Mouse (Mus musculus): ENCODE measurements around the gene Cep112. TPM values are rescaled to one million over a fixed set of nuclear protein-coding genes. Genes with fewer than 3 reads are reported as not detected.

Gene Cep112
- total RNA-seq (2014; fragmentation: Nextera tagmentation) (5.0 TPM in 1 of 2 replicates, not detected in the other), total RNA-seq (2017) (not detected in 2 replicates)

DNA sequence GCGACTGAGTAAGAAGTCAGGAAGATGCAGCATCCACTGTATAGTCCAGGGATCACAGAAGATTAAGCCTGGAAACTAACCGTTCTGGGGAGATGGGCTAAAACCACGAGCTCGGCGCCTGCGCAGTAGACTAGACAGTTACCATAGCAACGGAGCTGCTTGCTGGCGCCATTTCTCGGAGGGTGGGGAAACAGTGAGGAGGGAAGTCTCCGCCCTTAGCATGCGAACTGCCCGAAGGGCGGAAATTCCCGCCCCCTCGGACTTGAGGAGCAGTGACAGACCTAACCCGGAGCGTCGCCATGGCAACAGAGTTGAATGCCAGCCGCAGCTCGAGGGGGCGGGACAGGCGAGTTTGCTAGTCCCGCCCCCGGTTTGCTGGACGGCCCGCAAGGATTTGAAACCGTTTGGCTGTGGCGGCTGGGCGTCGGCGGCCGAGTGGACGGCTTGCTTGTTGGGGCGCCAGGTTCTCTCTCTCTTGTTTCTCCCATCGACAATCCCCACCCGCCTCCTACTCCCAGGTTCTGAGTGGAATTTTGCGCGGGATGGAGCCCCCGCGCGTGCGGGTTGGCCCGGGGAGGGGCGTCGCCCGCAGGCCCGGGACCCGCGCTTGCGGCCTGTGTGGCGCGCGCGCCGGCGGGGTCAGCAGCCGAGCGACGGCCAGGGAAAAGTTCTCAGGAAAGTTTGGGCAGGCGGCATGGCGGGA is at the start of gene Cep112:
Gene Cep112, plus strand, starts transcription at position 304 of the 703 bp plus-strand sequence.
- peak; percentile 98 for ATAC-seq (replicated peaks; ENCODE audit: poor library complexity, severe bottlenecking)

DNA sequence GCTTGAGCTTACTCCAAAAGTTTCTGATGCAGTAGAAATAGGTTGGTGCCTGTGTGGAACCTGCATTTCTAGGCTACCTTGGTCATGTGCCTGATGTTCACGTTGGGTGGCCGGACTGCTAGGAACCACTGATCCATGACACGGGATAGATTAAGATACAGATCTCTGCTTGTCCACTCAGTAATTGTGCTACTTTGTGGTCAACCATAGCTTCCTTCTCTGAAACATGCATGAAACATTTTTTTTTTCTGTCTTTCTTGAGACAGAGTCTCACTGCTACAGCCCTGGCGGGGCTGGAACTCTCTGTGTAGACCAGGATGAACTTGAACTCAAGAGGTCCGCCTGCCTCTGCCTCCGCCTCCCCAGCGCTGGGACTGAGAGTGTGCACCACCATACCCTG is 48.2 kb upstream of the Cep112 start:
- ATAC-seq (replicated peaks; ENCODE audit: poor library complexity, severe bottlenecking): no peak

DNA sequence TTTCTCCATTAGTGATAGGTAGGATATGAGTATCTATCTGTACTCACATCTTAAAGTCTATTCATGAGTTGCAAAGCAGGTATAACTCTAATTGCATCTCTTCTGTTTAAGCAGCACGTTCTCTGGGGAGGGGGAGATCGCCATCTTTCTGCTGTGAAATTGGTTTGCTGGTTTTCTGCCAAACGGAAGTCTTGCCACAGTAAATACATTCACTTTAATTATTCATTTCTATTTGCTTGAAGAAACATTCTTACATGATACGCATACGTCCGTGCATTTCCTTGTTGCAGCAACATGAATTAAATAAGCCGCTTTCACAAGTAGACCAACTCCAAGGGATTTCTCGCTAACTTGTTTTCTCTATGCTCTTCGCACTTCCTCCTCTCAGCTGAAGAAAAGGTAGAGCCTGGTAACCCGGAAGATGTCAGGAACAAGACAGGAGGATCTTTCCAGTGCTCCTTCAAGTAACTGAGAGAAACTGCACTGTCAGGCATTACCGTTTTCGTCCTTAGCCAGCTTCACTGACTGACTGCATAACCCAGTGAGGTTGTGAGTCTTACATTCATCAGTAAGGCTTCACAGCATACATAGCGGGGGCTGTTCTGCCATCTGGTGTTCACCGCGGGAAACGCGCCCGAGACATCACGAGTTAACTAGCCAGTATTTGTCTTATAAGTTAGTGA is 47.2 kb upstream of the Cep112 start:
- ATAC-seq (replicated peaks; ENCODE audit: poor library complexity, severe bottlenecking): peak; percentile 94

DNA sequence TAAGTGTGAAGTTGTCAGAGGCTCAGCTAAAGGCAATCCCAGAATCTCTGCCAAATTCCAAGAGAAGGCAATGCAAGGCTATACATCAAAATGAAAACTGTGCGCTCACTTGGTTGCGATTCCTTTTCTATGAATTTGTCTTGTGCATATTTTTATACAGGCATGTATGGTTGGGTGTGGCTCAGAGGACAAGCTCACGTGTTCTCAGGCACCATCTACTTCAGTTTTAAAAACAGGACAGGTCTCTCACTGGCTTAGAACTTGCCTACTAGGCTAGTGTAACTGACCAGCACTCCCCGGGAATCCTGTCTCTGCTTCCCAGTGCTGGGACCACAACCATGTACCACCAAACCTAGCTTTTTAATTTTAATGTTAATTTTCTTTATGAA is 46.6 kb upstream of the Cep112 start:
- no peak for ATAC-seq (replicated peaks; ENCODE audit: poor library complexity, severe bottlenecking)

DNA sequence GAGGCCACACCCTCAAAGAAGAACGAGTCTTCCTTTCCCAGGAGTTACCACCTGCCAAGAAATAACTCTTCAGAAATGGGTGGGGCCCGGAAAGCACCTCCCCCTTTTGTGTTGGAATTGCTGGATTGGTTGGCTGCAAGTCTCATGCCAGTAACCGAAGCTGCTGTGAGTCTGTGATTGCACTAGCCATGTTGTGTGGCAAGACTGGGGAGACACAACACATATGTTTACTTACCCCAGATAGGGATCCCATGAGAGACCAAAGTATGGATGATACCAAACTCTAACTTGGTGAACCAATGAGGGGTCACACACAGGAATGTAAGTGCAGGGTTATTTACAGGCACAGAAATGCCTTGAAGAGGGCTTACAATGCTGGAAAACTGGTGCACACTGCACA is 42.3 kb upstream of the Cep112 start:
- ATAC-seq (replicated peaks; ENCODE audit: poor library complexity, severe bottlenecking): no peak

DNA sequence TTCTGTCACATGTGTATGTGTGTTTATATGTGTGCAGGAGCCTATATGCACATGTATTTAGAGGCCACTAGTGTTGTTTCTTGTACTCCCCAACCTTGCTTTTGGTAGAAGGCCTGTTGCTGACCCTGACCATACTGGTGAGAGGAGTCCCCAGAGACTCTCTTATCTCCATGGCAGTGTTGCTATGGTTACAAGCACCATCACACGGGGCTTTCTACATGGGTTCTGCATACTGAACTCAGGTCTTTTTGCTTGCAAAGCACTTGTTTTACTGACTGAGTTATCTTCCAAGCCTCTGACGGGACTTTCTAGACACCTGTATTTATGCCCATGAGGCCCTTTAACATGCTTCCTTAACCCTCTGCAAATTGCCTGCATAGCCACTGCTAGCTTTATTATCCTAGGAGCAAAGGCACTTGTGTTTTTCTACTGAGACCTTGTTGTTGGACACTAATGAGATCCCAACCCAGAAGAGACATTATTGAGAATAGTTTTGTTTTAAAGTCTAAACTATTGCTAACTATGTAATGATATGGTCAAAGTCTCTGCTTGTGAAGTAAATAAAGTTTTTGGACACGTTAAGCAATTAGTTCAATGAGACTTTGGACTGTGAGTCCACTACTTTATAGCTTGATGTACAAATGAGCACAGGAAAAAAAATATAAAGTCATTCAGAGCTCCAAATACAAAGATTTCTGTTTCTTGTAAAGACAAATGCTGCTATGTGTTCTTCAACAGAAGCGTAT is 39.9 kb upstream of the Cep112 start:
- ATAC-seq (replicated peaks; ENCODE audit: poor library complexity, severe bottlenecking): no peak

DNA sequence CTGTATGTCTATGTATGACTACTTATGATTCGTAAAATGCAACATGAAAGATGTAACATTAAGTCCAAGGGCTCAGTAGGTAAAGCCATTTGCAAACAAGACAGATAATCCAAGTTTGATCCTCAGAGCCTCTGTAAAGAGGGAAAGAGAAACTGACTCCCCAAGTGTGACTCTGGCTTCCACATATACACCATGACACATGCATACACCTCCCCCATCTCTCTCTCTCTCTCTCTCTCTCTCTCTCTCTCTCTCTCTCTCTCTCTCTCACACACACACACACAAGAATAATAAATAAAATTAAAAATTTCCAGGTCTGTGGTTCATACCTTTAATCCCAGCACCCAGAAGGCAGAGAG is 39.3 kb upstream of the Cep112 start:
- no peak for ATAC-seq (replicated peaks; ENCODE audit: poor library complexity, severe bottlenecking)

DNA sequence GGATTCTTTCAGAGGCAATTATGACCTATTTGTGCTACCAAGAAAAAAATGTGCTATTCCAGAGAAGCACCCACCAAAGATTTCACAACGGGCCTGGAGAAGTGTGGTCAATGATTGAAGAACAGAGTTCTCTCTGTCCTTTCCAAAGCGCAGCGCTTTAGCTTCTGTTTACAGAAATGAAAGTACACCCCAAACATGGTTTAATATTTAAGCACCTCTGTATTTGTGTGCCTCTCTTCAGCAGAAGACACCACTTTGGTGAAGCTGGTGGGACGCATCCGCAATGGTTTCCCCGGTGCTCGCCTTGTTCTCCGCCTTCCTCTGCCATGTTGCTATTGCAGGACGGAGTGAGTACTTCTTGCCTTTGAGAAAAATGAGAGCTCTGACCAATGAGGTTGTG is 29.9 kb upstream of the Cep112 start:
- no peak for ATAC-seq (replicated peaks; ENCODE audit: poor library complexity, severe bottlenecking)

DNA sequence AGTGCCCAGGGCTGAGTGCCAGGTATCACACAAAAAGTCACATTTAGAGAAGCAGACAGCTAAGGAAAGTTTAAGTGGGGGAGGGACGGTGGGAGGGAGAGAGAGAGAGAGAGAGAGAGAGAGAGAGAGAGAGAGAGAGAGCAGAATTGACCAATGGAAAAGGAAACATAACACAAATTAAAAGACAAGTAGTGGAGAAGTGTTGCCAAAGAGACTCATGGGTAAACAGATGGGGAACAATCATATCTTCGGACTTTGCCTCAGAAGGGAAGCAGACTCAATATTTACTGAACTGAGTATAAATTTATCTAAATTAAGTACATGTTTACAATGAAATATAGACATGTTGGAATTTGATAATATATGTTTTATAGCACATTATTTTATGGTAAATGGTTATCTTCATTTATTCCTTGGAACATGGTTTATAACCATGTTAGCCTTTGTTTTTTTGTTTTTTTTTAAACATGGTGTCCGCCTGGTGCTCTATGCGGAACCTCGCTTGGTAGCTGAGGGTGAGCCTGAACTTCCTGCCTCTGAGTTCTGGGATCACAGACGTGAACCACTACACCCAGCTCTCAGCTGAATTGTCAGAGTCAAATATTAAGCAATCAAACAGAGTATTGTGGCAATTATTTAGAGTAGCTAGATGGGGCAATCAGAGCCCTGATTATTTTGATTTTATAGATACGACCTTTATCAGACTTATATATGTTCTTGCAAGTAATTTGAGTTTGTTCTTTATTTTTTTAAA is 28.7 kb upstream of the Cep112 start:
- no peak for ATAC-seq (replicated peaks; ENCODE audit: poor library complexity, severe bottlenecking)

DNA sequence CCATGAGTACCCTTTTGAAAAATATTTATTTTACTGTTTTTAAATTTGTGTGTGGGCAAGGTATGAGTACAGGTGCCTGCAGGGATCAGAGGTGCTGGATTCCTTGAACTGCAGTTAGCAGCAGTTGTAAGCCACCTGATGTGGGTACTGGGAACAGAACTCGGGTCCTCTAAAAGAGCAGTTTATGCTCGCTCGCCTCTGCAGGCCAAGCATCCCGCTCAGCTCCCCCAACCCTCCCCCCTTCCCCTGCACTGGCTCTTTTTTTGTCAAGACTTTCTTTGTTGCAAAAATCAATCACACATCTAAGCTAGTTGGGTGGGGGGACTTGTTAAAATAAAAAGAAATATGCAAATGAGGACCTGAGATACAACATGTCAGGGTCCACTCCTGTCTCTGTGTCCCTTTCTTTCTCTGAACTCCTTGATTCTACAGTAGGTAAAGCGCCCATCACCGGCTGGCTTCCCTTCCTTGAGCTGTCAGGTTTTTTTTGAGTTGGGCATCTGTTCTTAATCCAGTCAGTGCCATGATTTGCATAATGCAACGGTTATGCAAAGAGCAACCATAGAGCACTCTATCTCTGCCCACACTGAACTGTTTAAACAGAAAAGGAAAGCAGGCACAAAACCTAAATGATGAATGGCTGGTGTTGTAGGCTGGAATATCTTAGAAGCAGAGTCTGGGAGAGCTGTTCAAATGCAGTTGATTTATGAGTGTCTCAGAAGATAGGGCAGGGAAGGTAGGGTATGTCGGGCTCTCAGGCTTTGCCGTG is 14.9 kb upstream of the Cep112 start:
- ATAC-seq (replicated peaks; ENCODE audit: poor library complexity, severe bottlenecking): no peak

DNA sequence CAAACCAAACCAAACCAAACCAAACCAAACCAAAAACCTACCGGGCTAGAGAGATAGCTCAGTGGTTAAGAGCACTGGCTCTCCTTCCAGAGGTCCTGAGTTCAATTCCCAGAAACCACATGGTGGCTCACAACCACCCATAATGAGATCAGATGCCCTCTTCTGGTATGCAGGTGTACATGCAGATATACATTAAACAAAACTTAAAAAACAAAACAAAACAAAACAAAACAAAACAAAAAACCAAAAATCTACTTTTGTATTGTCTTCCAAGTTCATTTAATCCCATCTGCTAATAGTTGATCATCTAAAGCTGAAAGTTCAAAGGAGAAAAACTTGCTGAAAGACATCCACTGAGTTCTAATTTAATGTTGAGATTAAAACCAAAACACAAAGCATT is 8.6 kb upstream of the Cep112 start:
- no peak for ATAC-seq (replicated peaks; ENCODE audit: poor library complexity, severe bottlenecking)

DNA sequence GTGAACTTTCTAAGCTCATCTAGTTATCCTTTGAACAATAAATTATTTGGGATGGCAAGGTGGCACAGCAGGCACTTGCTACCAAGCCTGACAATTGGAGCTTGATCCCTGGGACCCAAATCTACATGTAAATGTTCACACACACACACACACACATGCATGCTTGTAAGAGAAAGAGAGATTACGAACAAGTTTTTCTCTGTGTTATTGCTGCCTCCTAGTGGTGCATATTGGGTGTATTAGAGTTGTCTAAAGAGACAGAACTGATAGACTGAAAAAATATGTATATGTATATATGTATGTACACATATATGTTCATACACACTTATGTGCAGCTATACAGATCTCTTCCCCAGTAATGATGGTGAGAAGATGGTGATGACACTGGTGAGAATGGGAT is 6.5 kb upstream of the Cep112 start:
- peak; percentile 53; the same call in 1 of the 2 replicates for ATAC-seq (replicated peaks; ENCODE audit: poor library complexity, severe bottlenecking)

DNA sequence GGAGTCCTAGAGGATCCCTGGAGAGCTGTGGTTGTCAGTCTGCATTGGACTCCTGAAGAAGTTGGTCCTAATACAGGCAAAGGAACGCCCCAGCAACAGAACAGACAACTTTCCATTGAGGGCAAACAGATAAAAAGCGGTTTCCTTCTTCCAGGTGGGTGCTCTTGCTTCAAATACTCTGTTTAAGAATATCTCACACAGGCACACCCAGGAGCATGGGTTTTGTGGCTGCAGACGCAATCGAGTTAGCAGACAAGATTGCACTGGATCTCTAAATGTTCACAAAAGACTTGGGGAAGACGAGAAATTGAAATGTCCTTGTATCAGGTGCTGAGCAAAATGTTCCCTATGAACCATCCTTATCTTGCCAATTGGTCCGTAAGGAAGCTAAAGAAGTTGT is 5.8 kb upstream of the Cep112 start:
- no peak for ATAC-seq (replicated peaks; ENCODE audit: poor library complexity, severe bottlenecking)

DNA sequence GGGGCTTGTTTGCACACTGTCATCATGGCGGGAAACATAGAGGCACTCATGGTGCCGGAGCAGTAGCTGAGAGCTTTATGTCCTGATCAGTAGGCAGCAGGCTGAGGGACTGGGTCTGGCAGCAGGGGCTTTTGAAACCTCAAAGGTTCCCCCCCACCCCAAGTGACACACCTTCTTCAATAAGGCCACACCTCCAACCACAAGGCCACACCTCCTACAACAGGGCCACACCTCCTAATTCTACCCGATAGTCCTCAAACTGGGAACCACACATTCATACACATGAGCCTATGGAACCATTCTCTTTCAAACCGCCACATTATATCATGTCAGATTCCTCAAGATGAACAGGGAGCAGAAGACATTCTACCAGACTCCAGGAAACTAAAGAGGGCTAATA is 4.2 kb upstream of the Cep112 start:
- ATAC-seq (replicated peaks; ENCODE audit: poor library complexity, severe bottlenecking): no peak

DNA sequence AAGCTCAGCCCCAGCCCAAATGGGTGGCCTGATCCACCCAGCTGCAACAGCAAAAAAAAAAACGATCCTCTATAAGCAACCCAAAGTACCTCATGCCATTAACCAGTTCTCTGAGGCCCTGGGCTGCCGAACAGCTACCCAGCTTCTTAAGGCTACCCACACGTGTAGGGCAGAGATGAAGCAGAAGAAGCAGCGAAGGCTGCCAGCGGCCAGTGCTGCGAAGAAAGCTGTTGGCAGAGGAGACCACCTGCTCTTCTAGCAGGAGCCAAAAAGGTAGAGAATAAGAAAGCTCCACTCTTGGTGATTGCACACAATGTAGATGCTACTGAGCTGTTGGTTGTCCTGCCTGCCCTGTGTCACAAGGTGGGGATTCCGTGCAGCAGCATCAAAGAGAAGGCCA is 1.8 kb upstream of the Cep112 start:
- no peak for ATAC-seq (replicated peaks; ENCODE audit: poor library complexity, severe bottlenecking)

DNA sequence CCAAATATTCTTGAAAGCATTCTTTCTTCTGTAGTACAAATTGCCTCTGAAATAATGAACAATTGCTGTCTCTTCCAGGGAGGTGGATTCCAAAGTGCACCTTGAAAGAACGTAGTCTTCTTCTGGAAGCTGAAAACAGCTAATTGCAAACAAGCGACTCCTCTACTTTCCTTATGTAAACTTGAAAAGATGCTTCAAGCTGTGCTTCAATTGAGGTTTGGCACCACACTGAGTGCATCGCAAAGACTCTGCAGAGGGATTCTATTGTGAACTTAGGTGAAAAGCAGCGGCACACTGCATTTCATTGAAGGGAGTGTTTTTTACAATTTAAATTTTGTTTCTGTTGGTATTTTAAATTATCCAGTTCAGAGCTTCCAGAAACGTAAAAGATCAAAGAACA is 881 bp upstream of the Cep112 start:
- ATAC-seq (replicated peaks; ENCODE audit: poor library complexity, severe bottlenecking): no peak

DNA sequence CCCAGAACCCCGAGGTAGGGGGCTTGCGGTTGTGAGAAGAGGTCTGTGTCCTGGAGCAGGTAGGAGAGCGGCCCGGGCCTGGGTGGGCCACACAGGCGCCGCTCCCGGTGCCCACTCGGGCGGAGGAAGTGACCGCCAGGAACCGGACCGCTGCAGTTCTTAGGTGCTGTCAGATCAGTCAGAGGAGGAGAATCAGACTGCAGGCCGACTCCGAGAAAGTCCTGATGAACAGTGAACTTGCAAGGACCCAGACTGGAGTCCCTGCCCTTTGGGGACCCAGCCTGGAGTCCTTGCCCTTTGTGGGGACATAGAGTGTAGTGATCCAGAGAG is 565 bp downstream of the Cep112 start:
- ATAC-seq (replicated peaks; ENCODE audit: poor library complexity, severe bottlenecking): no peak

DNA sequence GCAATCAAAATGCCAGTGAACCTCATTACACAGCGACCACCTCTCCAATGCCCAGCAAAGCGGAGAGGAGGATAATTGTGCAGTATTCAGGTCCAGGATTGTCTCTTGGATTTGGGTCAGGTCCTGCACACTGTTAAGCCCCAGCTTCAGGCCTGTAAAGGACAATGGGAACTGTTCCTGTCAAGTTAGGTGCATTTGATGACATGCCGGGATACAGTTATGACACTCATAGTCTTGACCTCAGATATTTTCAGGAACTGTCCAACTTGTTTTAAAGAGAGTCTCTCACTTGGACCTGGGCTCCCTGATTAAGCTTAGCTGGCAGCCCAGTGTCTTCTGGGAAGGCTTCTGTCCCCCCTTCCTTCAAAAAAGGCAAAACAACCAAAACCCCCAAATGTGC is 1.1 kb downstream of the Cep112 start:
- no peak for ATAC-seq (replicated peaks; ENCODE audit: poor library complexity, severe bottlenecking)

DNA sequence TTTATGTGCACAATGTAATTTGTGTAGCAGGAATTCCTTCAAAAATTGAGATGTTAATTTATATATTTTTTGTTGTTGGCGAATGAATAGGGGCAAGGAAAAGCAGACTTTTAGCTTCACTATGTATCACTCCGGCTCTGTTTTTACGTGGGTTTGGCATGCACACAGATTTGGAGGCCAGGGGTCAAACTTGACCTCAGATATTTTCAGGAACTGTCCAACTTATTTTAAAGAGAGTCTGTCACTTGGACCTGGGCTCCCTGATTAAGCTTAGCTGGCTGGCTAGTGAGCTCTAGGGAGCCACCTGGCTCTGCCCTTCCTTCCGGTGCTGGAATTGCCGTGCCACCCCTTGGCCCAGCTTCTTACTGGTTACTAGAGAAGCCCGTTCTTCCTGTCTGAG is 2.2 kb downstream of the Cep112 start:
- ATAC-seq (replicated peaks; ENCODE audit: poor library complexity, severe bottlenecking): no peak

DNA sequence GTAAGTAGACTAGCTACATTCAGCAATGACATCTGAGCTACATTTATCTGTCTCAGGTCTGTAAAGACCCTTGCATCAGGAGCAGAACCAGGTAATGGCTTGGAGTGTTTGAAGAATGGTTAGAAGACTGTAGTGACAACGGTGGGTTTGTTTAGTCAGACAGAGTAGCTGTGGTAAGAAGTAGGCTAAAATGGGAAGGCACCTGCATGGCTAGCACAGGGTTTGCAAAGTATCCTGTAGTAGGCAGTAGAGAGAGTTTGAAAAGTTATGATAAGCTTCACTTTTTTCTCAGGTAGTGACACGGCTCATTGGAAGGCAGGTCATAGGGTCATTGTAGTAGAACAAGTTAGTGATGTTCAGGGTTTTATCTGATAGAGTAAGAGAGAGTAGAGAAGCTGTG is 4.1 kb downstream of the Cep112 start:
- no peak for ATAC-seq (replicated peaks; ENCODE audit: poor library complexity, severe bottlenecking)

All from granulocyte monocyte progenitor cell, adult 5-6 weeks (primary cell).